19 mouse cellular contexts compared by ENCODE assay signal in the genomic region with DNA sequence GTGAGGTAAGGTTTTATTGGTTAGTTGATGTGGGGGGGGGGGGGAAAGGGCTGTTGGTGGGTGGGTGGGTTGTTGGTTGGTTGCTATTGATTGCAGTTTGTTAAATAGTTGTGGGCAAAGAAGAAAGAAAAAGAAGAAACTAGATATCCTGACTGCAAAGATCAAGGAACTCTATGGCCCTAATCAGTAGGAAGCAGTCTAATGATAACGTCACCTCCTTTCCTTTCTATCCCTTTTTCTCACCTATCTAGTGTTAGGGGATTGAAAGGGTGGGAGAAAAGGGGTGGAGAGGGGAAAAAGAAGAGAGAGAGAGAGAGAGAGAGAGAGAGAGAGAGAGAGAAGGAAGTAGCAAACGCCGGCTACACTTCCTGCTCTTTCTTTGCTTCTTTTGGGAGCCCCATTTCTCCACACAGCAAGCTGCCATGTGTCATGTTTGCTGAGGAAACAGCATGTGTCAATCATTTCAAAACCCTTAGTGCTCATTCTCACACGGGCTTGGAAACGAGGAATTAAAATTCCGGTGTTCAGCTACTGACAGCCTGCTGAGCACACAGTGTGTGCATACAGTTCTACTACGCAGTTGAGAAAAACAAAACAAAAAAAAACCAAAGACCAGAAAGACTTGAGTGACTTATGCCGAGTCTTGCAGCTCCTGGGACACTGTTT. TPM values are rescaled to one million over a fixed set of nuclear protein-coding genes. Genes with fewer than 3 reads are reported as not detected.
"Had no signal": no experiment of that assay in that cellular context is flagged by ENCODE, and none has a peak within 500 bp of the region (broad histone marks: within the 10 kb centered on the region; RNA-seq: fewer than 3 reads in every experiment).

No protein-coding gene starts in this region.

- H3K4me1 ChIP-seq: neural tube, embryonic 12.5 days; neural tube, embryonic 13.5 days; neural tube, embryonic 15.5 days; stomach, embryonic 15.5 days had no signal

- DNase-seq: retina, postnatal 1 day; right cerebral cortex, adult 18-20 months; right cerebral cortex, postnatal 14 days; right cerebral cortex, postnatal 25 days; right cerebral cortex, postnatal 4 days; spleen, adult 18-20 months; thymus, adult 2 months; thymus, postnatal 14 days; thymus, postnatal 25 days; thymus, postnatal 36 days; thymus, postnatal 4 days had no signal

- H3K36me3 ChIP-seq: neural tube, embryonic 12.5 days; neural tube, embryonic 13.5 days; neural tube, embryonic 15.5 days; stomach, embryonic 15.5 days had no signal

- H3K9me3 ChIP-seq: neural tube, embryonic 12.5 days; neural tube, embryonic 13.5 days; neural tube, embryonic 15.5 days; stomach, embryonic 15.5 days had no signal

- H3K27ac ChIP-seq: neural tube, embryonic 12.5 days; neural tube, embryonic 13.5 days; neural tube, embryonic 15.5 days; stomach, embryonic 15.5 days; stomach, postnatal 0 days had no signal

- H3K9ac ChIP-seq: neural tube, embryonic 12.5 days; neural tube, embryonic 13.5 days; neural tube, embryonic 15.5 days; stomach, embryonic 15.5 days had no signal

- H3K4me2 ChIP-seq: neural tube, embryonic 12.5 days; neural tube, embryonic 13.5 days; neural tube, embryonic 15.5 days; stomach, embryonic 15.5 days had no signal

- H3K4me3 ChIP-seq: neural tube, embryonic 12.5 days; neural tube, embryonic 13.5 days; neural tube, embryonic 15.5 days; stomach, embryonic 15.5 days had no signal

- H3K27me3 ChIP-seq: neural tube, embryonic 12.5 days; neural tube, embryonic 13.5 days; neural tube, embryonic 15.5 days; stomach, embryonic 15.5 days had no signal

RNA-seq across cellular contexts. Expression of a gene that starts 10.6 kb away (rescaled TPM):
- total RNA-seq: neutrophil, adult 5-6 weeks had no signal
- polyA plus RNA-seq: spleen, adult 2 months had no signal

RNA-seq across cellular contexts. Expression of a gene that starts 19.3 kb away (rescaled TPM):
- total RNA-seq: neutrophil, adult 5-6 weeks had no signal
- polyA plus RNA-seq: small intestine, adult 2 months; spleen, adult 2 months; thymus, adult 2 months had no signal

RNA-seq across cellular contexts. Expression of a gene that starts 56.3 kb away (rescaled TPM):
- total RNA-seq: neutrophil, adult 5-6 weeks had no signal
- polyA plus RNA-seq: spleen, adult 2 months had no signal
